Mouse (Mus musculus) monocyte, adult 5-6 weeks (primary cell): Measurements from ENCODE around the gene Fam32a. TPM values are rescaled to one million over a fixed set of nuclear protein-coding genes. Genes with fewer than 3 reads are reported as not detected.

ENCODE experiments used
- ATAC-seq: fragments of 153-309, 156-312 bp; replicated peaks from 2 replicates; pipeline ENCODE4 v1.8.0; 2017; ENCODE audit warnings: mild to moderate bottlenecking; ENCODE audit not compliant: low TSS enrichment, insufficient number of reproducible peaks, severe bottlenecking, poor library complexity, low FRiP score
- total RNA-seq: library from RNA; stranded (forward); fragments of 200-1000, 200-491, 200-594 nt; gene quantifications from 3 replicates; pipeline ENCODE4 v1.2.3, GENCODE M21; 2017

Fam32a gene
- total RNA-seq, 1 experiment from 2014 or later = 143 TPM

DNA sequence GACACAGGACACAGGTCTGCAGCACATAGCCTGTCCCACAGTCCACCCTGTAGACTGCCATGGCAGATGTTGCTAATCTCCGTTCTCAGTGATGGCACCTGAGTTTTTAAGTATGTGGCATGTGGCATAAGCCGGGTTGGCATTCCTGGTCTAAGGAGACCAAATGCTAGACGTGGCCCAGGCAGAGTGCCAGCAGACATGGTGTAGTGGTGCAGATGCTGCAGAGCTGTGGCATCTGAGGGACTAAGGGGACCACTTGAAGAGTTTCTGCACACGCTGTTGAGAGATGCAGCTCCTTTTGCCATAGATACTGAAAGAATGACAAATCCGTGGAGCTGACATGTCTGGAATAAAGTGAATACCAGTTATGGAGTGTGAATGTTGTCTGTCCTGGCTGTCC lies 3.1 kb downstream of the Fam32a start:
- no peak for ATAC-seq

DNA sequence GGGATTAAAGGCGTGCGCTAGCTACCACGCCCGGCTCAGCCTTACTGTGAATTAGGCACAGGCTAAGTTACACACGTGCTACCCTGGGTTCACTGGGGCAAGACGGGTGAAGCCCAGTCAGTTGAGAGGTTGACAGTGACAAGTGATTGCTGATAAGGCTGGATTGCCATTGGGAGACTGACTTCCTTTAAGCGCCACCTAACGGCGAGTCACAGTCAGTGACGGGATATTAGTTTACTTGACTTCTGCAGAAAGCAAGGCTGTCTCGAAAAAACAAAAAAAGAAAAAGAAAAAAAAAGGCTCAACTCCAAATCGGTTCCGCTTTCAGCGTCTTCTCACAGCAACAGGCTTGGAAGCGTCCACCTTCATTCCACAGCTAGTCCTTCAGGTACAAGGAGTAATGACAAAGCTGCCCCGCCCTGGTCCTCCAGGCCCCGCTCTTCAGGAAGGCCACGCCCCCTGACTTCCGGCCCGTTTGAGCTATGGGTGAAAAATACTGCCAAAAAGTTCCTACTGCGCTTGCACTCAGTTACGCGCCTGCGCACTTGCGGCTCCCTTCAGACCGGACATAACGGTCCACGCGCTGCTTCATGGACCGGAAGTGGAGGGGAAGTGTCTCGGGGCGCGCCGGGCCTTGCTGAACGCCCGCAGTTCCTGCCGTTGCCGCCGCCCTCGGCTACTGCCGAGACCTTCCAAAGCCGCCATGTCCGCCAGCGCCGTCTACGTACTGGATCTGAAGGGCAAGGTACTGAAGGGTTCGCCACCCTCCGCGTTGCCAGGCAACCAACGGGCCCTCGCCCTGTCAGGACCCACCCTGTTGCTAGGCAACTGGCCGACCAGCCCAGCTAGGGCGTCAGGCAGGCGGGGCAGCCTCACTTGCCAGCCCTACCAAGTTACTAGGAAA lies 20.2 kb downstream of the Fam32a start, which contains the start of gene Ap1m1:
Ap1m1 (plus strand) TSS at position 520 of the 904 bp plus-strand sequence.
- ATAC-seq = peak; percentile 90

DNA sequence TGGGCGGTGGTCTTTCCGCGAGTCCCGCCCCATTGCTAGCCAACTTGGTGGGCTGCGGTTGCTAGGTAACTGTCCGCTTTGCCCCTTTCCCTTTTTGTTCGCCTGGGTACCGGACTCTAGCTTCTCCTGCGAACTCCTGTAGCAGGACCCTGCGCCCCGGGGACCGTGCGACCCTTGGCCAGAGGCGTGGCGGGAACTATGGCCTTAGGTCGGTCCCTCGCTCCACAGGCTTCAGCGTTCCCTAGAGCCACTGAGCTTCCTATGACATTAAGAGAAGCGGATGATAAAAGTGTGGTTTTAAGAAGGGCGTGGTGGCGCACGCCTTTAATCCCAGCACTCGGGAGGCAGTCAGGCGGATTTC lies 20.9 kb downstream of the Fam32a start:
- ATAC-seq = no peak; the same call in 1 of the 2 replicates

DNA sequence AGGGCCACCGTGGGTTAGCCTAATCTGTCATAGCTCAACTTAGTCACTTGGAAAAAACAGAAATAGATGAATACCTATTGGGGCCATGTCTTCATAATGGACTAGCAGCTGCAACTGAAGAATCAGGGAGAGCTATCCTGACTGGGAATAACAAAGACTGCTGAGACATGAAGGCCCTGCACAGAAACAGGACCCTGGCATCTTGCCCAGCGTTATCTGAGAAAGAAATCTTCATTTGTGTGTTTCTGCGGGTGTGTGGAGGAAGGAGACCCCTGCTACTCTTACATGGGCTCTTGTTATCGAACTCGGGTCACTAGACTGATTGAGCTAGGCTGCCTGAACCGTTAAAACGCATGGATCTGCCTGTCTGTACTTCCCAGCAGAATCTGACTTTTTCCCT lies 21.4 kb downstream of the Fam32a start:
- ATAC-seq = no peak

DNA sequence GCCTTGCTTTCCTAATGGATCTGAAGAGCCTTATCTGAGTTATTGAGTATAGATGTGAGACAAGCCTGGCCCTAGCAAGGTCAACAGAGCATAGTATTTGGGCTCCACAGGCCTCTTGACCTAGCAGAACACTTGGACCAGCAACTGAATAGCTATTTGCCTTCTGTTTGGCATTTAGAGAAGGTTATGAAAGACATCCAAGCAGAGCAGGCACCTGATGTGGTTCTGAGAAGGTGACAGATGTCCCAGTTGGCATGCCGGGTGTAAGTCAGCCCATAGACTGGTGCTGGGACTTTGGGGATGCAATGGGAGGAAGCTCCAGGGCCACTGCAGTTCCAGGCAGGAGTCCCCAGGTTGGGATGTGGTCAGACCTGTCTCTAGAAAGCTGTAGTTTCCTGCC lies 22.7 kb downstream of the Fam32a start:
- ATAC-seq = no peak

DNA sequence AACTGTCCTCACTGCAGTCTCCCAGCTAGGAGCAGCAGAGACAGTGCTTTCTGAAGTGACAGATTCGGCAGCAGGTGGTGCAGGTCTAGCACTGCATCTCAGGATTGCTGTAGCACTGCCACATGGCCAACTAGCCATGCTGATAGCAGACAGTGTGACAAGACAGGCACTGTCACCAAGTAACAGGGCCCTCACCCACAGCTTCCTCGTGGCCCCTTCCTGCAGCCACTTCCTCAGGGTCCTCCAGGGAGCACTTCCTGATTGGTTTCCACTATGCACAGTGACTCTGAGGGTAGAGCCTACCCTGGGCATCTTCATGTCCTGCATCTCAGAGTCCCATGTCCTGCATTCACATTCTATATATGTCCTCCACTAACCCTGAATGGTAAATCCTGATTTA lies 25.1 kb downstream of the Fam32a start:
- no peak for ATAC-seq

DNA sequence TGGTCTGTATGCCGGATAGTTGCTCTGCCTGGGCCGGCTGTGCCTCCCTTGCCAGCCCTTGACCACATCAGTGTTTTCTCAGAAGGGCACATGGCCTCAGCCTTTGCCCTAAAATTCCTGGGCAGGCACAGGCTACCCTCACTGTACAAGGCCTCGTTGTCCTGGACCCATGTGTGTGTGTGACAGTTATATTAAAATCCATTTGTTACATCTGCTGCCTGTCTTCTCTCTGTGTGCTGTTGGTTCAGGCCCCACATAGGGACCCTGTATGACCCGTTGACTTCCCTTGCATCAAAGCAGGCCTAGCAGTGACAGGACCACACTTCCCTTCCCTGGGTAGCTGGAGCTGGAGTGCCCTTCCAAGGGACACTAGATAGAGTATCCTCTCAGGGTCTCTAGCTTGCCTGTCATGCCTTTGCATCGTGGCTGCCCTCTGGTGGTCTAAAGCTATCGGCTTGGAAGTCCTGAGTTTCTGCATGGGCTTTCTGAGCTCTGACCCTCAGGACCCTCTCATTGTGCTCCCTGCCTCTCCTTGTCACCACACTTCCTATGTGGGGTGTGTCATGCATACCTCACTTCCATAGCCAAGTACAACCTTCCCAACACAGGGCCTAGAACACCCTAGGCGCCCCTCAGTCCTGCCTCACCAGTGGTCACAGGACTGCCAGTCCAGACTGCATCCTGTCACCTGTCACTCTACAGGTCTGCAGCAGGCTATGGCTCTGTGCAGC lies 37.8 kb downstream of the Fam32a start:
- ATAC-seq = no peak

DNA sequence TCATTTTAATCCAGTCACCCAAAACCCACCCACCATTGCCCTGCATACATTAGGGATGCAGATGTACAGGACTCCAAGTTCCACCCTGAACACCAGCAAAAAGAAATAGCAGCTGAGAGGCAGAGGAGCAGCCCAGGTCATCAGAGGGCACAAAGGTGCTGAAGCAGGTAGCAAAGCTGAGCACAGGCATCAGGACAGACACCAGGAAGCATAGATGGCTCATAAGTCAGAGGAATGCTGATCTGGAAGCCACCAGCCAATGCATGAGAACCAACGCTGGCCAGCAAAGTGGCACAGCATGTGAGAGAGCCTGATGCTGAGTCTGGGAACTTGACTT lies 38.3 kb downstream of the Fam32a start:
- ATAC-seq = no peak

DNA sequence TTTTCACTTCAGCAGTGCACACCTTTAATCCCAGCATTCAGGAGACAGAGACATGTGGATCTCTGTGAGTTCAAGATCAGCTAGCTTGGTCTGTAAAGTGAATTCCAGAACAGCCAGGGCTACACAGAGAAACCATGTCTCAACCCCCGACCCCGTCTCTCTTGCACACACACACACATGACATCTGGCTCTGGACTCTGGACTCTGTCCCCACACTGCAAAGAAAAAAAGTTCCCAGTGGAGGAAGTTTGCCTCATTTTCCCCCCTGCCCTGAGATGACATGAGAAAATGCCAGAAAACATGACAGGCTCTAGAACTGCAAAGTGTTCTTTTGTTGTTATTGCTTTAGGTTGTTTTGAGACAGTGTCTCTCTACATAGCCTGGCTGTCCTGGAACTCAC lies 40.3 kb downstream of the Fam32a start:
- ATAC-seq = no peak

DNA sequence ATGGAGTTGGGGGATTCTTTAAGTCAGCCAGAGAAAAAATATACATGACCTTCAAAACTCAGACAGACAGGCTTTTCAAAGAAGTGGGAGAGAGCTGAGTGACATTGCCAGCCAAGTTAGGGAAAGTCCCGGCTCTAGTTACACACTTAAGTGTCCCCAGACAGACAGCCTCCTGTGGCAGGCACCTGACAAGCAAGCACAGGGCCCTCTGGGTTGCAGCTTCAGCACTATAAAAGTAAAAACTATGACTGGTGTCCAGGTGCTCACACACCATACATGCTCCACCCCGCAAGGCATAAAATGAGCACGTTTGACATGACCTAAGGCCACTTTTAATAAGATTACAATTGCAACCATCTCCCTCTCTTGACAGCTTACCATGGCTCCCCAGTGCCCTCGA lies 41.1 kb downstream of the Fam32a start:
- no peak for ATAC-seq

DNA sequence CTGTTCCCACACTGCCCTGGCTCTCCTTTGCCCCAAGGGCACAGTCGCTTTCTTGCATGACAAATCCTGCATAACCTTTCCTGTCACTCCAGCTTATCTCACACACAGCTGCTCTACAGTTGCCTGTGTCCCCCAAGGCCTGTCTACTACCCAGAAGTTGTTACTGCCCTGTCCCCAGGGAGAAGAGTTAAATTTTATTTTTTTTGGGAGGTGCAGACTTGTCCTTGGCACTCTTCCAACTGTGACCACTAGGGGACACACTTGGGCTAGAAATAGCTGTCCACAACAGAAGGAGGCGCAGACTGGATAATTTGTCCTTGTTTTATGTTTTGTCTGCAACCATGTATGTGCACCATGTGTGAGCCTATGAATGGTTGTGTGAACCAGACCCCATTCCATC lies 41.5 kb downstream of the Fam32a start:
- peak; percentile 77 for ATAC-seq

DNA sequence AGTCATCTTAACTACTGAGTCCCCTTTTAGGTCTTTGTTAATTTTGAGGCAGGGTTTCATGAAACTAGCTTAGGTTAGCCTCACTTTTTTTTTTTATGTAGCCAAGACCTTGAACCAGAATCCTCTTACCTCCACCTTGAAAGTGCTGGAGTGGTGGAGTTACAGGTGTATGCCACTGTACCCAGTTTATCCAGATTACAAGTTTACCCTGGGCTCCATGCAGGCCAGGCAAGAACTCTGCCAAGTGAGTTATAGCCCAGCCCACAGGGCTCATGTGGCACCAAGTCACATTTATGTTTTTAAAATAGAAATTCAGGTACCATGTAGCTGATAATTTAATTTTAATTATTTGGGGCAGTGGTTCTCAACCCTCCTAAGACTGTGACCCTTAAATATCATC lies 41.9 kb downstream of the Fam32a start:
- no peak for ATAC-seq

DNA sequence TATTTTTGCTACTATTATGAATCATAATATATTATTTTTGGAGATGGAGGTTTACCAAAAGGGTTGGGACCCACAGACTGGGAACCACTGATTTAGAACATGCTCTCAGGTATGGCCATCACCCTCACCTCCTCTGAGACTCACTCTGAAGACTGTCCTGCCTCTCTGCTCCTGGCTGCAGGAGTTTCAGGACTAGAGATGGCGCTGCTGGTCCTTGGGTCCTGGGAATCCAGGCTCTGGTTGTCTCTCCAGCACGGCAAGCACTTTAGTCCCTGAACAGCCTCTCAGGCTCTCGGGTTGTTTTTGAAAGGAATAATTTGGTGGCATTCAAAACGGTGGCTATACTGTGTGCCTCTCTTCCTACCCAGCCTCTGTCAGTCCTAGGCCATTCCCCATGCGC lies 42.3 kb downstream of the Fam32a start:
- ATAC-seq = no peak

DNA sequence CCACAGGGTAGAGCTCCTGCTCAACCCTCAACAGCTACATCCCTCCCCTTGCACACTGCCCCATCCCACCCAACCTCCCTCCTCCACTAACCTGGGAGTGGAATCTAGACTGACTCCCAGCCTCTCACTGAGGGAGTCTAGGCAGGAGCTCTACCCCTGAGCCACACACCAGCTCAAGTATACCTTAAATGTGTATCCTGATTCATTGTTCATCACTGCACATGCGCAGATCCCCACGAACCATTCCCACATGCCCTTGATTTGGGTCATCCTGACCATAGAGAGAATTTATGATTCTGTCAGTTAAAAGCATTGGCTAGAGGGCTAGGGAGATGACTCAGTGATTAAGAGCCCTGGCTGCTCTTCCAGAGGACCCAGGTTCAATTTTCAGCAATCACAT lies 43.2 kb downstream of the Fam32a start:
- no peak for ATAC-seq

DNA sequence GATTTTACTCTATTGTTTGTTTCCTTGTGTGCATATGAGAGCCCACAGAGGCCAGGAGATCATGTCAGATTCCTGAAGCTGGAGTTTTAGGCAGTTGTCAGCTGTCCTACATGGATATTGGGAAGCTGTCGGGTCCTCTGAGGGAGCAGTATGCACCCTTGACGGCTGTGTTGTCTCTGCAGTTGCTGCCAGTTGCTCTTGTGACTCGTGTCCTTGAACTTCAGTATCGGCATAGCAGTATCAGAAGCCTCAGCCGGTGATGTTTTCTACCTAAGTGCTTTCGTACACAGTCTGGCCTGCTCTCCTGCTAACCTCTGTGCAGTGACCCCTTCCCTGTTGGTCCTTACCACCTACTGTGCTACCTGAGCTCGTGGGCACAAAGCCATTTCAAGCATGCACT lies 43.9 kb downstream of the Fam32a start:
- no peak for ATAC-seq

DNA sequence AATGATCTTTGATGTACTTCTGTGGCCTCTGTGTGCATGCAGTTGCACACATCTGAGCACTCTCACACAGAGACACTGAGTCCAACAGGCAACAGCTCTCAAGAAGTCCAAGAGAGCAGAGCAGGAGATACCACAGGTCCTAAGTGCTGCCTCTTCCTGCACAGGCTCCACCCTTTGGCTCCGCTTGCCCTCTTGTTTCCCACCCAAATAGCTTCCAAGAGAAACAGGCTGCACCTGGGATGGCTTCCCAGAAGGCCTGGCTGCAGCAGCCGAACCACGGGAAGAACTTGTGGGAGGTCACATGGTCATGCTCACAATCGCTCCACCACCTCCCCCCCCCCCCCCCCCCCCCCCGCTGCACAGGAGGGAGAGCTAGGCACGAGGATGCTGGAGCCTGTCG lies 45.8 kb downstream of the Fam32a start:
- ATAC-seq = no peak

DNA sequence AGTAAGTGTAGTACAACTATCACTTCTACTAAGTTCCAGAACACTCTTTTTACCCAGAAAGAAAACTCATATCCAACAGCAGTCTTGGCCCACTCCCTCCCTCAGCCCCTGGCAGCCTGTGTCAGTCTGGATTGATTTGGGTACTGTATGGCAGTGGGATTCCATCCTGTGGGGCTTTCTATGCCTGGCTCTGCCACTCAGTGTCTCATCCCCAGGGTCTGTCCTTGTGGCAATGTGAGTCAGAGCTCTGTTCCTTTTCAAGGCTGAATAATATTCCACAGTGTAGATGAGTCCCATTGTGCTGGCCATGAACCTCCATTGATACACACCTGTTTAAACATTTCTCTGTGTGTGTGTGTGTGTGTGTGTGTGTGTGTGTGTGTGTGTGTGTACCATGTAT lies 47.1 kb downstream of the Fam32a start:
- ATAC-seq = no peak

DNA sequence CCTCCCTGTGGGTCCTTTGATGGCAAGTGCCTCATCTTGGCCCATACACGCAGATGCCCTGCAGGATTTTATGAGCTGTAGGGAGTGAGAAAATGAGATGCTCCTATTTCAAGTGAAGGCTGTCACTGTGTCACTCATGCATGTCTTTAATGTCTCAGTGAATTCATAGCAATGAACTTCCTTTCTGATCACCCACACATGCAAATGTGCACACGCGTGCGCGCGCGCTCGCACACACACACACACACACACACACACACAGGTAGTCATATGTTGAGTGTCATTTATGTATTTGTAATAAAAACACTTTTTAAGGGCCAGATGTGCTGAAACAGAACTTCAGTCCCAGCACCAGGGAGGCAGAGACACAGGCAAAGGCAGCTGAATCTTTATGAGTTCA lies 47.6 kb downstream of the Fam32a start:
- no peak for ATAC-seq

DNA sequence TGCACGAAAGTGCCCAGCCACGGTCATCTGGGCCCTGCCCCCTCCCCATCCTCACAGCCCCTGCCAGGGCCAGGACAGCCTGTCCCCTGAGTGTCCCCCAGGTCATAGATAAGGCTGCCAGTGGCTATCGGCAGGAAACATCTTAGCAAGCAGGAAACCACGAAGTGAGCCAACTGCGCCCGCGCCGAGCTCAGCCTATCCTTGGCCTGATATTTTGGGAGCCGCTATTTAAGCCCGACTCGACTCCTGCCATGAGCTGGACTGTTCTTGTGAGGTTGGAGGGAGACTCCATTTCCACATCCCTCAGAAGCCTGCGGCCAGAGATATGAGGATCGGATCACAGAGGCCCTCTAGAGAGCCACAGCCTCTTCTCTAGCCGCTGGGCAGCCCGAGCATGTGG lies 48.8 kb downstream of the Fam32a start:
- peak; percentile 79 for ATAC-seq

DNA sequence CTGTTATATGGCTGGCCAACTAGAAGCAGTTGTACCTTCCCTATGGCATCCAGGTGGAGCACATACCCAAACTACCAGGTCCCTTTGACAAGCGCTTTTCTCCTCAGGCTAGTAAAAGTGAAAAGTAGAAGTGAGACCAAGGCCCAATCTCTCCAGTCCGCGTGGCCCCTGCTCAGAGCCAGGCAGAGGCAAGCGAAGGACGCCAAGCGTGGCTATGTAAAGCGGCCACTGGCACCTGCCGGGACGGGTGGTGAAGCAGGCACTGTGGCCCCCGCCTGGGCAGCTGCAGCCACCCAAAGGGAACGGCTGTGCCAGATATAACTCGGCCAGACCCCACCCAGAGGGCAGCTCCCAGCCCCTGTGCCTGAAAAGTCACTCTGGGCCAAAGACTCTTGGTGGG lies 51.1 kb downstream of the Fam32a start:
- ATAC-seq = no peak
